Mouse (Mus musculus) frontal cortex, postnatal 10 days (tissue): ENCODE results near the gene Syt3.

ENCODE experiments used
- DNase-seq, 2 experiments: peaks; one replicate each; pipeline ENCODE4 v3.0.0; 2022; ENCODE audit warnings: low spot score in 2 of 2, mixed read lengths in 1 of 2

Syt3 gene

GRCm38 (mm10) chr7:44405346-44406014 lies 21.6 kb downstream of the Syt3 start:
- peak; percentile 94 to 96 for DNase-seq

- no peak for DNase-seq
Measured at GRCm38 (mm10) chr7:44406015-44406355, 22.1 kb downstream of the Syt3 start.

GRCm38 (mm10) chr7:44411144-44411543 lies 27.2 kb downstream of the Syt3 start:
- no peak for DNase-seq

- DNase-seq, result no peak
Measured at GRCm38 (mm10) chr7:44413307-44413706, 29.4 kb downstream of the Syt3 start.

- no peak for DNase-seq
Measured at GRCm38 (mm10) chr7:44427666-44428065, 43.8 kb downstream of the Syt3 start.

- peak in 1 of 2 experiments; percentile 66 for DNase-seq
Measured at GRCm38 (mm10) chr7:44428171-44428950, 44.5 kb downstream of the Syt3 start.

GRCm38 (mm10) chr7:44428968-44429521 lies 45.1 kb downstream of the Syt3 start, which contains the start of gene Lrrc4b:
Gene Lrrc4b, plus strand, starts transcription at chr7:44429018.
- peak; percentile 82 to 87 for DNase-seq

- DNase-seq, result peak; percentile 64
Measured at GRCm38 (mm10) chr7:44429534-44430488, 45.9 kb downstream of the Syt3 start.

- no peak for DNase-seq
Measured at GRCm38 (mm10) chr7:44432550-44432949, 48.6 kb downstream of the Syt3 start.

GRCm38 (mm10) chr7:44433371-44433770 lies 49.5 kb downstream of the Syt3 start:
- peak in 1 of 2 experiments; percentile 71 for DNase-seq

- no peak for DNase-seq
Measured at GRCm38 (mm10) chr7:44434089-44434488, 50.2 kb downstream of the Syt3 start.

- no peak for DNase-seq
Measured at GRCm38 (mm10) chr7:44435796-44436195, 51.9 kb downstream of the Syt3 start.

- DNase-seq, result no peak
Measured at GRCm38 (mm10) chr7:44436267-44436666, 52.4 kb downstream of the Syt3 start.

GRCm38 (mm10) chr7:44437188-44437587 lies 53.3 kb downstream of the Syt3 start:
- DNase-seq, result no peak

- DNase-seq, result no peak
Measured at GRCm38 (mm10) chr7:44437933-44438332, 54.0 kb downstream of the Syt3 start.

GRCm38 (mm10) chr7:44439696-44440095 lies 55.8 kb downstream of the Syt3 start:
- DNase-seq, result no peak

GRCm38 (mm10) chr7:44440479-44440878 lies 56.6 kb downstream of the Syt3 start:
- no peak for DNase-seq

- DNase-seq, result no peak
Measured at GRCm38 (mm10) chr7:44441180-44441579, 57.3 kb downstream of the Syt3 start.

GRCm38 (mm10) chr7:44441648-44442109 lies 57.8 kb downstream of the Syt3 start:
- DNase-seq, result peak; percentile 74 to 81

- peak in 1 of 2 experiments; percentile 58 for DNase-seq
Measured at GRCm38 (mm10) chr7:44442407-44442821, 58.5 kb downstream of the Syt3 start.
